Mouse (Mus musculus) neural tube, embryonic 13.5 days (tissue): ENCODE data around the gene Dmrtb1. TPM values are rescaled to one million over a fixed set of nuclear protein-coding genes. Genes with fewer than 3 reads are reported as not detected.

ENCODE experiments used
- ATAC-seq: fragments of 200-750 bp; cut with Nextera tagmentation; 2 replicates; pipeline ENCODE4 v1.8.0; 2017; ENCODE audit warnings: low read depth, mild to moderate bottlenecking, moderate TSS enrichment, moderate library complexity
- H3K27ac ChIP-seq: fragments of 300-500 bp; sonication (generic); replicated peaks from 2 replicates; pipeline ENCODE4 v1.5.1; 2015; ENCODE audit warnings: moderate library complexity, mild to moderate bottlenecking, inconsistent platforms
- H3K27me3 ChIP-seq: fragments of 300-500 bp; sonication (generic); 2 replicates; pipeline ENCODE4 v1.6.1; 2015; ENCODE audit warnings: mild to moderate bottlenecking, inconsistent platforms
- H3K36me3 ChIP-seq: fragments of 300-500 bp; sonication (generic); 2 replicates; pipeline ENCODE4 v1.6.1; 2015; ENCODE audit warnings: mild to moderate bottlenecking, inconsistent platforms
- H3K4me1 ChIP-seq: fragments of 300-500 bp; sonication (generic); replicated peaks from 2 replicates; pipeline ENCODE4 v1.6.1; 2015; ENCODE audit warnings: inconsistent platforms
- H3K4me2 ChIP-seq: fragments of 300-500 bp; sonication (generic); 2 replicates; pipeline ENCODE4 v1.6.1; 2015; ENCODE audit warnings: inconsistent platforms, mild to moderate bottlenecking, moderate library complexity
- H3K4me3 ChIP-seq: fragments of 300-500 bp; sonication (generic); 2 replicates; pipeline ENCODE4 v1.5.1; 2015; ENCODE audit warnings: mild to moderate bottlenecking, inconsistent platforms
- H3K9ac ChIP-seq: fragments of 300-500 bp; sonication (generic); 2 replicates; pipeline ENCODE4 v1.6.1; 2015; ENCODE audit warnings: moderate library complexity, mild to moderate bottlenecking, inconsistent platforms
- H3K9me3 ChIP-seq: fragments of 300-500 bp; sonication (generic); 2 replicates; pipeline ENCODE4 v1.6.1; 2016; ENCODE audit warnings: inconsistent platforms
- WGBS: fragments of 180-500 bp; shearing (Covaris S2); methylation state at CpG from one replicate; pipeline ENCODE4 v1.1.7; 2015; 5-methylcytosine and 5-hydroxymethylcytosine counted together
- microRNA-seq: library from miRNA; unstranded; fragments of <30 nt; microRNA quantifications from one replicate; pipeline ENCODE4, GENCODE M21; 2016
- polyA plus RNA-seq: library from polyadenylated mRNA; unstranded; fragments of >200 nt; fragmentation: Nextera tagmentation; extraction: Ambion mirVana; gene quantifications from 2 replicates; pipeline ENCODE4 v1.2.1, GENCODE M21; 2015

Gene Dmrtb1
- polyA plus RNA-seq, 1 experiment from 2014 or later: 14.5 TPM

DNA sequence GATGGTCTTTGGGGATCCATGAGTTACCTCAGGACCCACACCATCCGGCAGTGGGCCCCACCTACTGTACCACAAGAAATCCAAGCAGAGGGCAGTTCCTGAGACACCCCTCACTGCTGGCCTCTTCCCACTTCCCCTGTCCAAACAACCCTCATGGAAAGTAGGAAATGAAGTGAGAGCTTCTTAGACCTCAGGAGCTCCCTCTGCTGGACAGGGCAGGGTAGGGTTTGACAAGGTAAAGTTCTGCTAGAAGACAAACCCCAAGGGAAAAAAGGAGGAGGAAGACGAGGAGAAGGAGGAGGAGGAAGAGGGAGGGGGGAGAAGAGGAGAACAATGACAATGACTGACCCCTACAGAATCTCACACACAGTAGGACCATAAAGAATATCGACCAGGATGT, 46.4 kb downstream of the Dmrtb1 start:
- WGBS: 60% methylated on average over 3 of the region's 3 CpGs
- no peaks in the 10 kb centered on the region for H3K36me3 ChIP-seq
- H3K27ac ChIP-seq: no peak overlapping the region
- H3K4me1 ChIP-seq: peaks cover 19% of the 10 kb centered on the region
- no peak for ATAC-seq
- no peaks in the 10 kb centered on the region for H3K27me3 ChIP-seq
- H3K4me3 ChIP-seq: no peak overlapping the region
- H3K9me3 ChIP-seq: no peaks in the 10 kb centered on the region
- H3K4me2 ChIP-seq: no peak overlapping the region
- no peak overlapping the region for H3K9ac ChIP-seq

DNA sequence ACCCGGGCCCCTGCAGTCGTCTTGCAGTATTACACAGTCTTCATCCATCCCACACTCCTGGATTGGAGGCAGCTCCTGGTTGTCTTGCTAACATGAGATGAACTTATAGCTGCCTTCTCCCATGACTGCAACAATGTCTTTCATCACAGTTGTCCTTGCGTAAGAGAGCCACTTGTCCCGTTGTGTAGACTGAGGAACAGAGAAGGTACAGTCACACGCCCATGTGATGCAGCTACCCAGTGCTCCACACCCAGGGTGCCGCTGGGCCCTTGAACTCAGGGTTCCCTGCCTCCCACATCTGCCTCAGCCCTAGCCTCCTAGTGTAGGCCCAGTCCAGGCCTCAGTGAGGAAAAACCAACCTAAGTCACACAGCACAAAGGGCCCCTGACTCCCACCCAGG, 47.9 kb downstream of the Dmrtb1 start:
- Histone ChIP-seq H3K9me3 (no peaks in the 10 kb centered on the region), H3K27me3 (no peaks in the 10 kb centered on the region), H3K4me3 (no peak overlapping the region), H3K27ac (no peak overlapping the region), H3K36me3 (no peaks in the 10 kb centered on the region), H3K9ac (no peak overlapping the region), H3K4me1 (peaks cover 19% of the 10 kb centered on the region), H3K4me2 (no peak overlapping the region)
- 73% methylated on average over 6 of the region's 6 CpGs for WGBS
- no peak for ATAC-seq

DNA sequence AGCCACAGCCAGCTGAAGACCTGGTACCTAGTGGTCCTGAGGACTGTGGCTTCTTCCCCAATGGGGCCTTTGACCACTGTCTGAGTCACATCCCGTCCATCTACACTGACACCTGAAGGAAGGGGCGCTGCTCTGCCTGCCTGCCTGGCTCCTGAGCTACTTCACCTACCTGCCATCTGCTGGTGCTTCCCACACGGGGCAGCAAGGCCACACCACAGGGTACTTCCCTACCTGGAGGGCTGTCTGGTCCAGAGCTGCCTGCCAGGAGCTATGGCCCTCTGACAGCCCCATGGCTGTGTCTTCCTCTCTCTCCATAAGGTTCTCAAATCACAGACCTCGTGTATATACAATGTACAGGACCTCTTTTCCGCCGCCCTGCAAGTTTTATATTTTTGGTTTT, 49.4 kb downstream of the Dmrtb1 start:
- Histone ChIP-seq H3K27me3 (no peaks in the 10 kb centered on the region), H3K4me2 (no peak overlapping the region), H3K36me3 (no peaks in the 10 kb centered on the region), H3K9me3 (no peaks in the 10 kb centered on the region), H3K27ac (no peak overlapping the region), H3K9ac (no peak overlapping the region), H3K4me1 (peaks cover 19% of the 10 kb centered on the region), H3K4me3 (no peak overlapping the region)
- no peak for ATAC-seq
- 77% methylated on average over 6 of the region's 6 CpGs for WGBS

DNA sequence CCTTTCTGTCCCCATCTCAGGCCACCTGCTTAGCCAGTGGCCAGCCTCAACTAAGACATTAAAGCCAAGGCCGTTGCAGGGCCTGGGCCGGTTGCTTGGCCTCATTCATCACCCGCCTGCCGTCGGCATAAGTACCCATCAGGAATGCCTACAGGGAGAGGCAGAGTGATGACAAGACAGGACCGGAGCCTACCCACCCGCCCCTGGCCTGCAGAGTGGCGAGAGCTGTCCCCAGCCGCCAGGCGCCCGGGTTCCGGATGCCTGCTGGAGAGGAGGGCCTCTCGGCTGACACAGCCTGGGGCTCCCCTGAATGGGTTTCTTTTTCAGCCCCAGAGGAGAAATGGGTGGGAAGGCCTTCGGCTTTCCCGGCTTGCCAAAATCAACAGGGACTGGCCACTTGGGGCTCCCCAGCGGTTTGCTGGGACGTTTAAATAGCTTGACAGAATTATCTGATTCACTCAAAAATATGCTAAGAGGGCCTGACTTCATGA, 55.1 kb downstream of the Dmrtb1 start:
- Histone ChIP-seq H3K9ac (no peak overlapping the region), H3K4me1 (peaks cover 30% of the 10 kb centered on the region), H3K4me3 (no peak overlapping the region), H3K9me3 (no peaks in the 10 kb centered on the region), H3K27me3 (no peaks in the 10 kb centered on the region), H3K27ac (no peak overlapping the region), H3K4me2 (no peak overlapping the region), H3K36me3 (no peaks in the 10 kb centered on the region)
- no peak for ATAC-seq
- 48% methylated on average over 17 of the region's 17 CpGs for whole genome bisulfite sequencing

DNA sequence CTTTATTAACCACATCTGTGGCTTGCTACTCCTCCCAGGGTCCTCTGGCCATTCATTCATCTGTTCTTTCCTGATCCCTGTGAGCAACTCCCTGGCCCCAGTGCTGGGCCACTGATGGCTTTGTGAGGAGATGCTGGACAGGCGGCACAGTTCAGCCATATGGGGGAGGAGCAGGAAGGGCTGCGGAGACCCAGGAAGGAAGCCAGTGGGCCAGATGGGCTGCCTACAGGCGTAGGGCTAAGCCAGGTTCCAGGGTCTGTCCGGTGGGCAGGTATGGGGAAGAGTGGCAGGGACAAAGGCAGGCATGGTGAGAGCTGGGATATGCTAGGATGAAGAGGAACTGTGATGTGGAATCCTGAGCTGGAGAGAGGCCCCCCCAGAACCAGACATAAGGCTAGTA, 55.8 kb downstream of the Dmrtb1 start:
- 78% methylated on average over 4 of the region's 4 CpGs for WGBS
- Histone ChIP-seq H3K27ac (no peak overlapping the region), H3K4me1 (peaks cover 35% of the 10 kb centered on the region), H3K9ac (no peak overlapping the region), H3K36me3 (no peaks in the 10 kb centered on the region), H3K27me3 (no peaks in the 10 kb centered on the region), H3K4me3 (no peak overlapping the region), H3K9me3 (no peaks in the 10 kb centered on the region), H3K4me2 (no peak overlapping the region)
- ATAC-seq: no peak

Small RNAs within 50 kb of the gene (microRNA-seq; reads per million reads assigned to microRNA genes)
- gene Gm25123: not detected

Other genes starting within 250 kb of the Dmrtb1 start
- 2.7 and 3.7 TPM in 2 replicates for gene Glis1, start 249.6 kb downstream of the Dmrtb1 start, polyA plus RNA-seq
- 51.2 and 54.3 TPM in 2 replicates for gene Lrp8, start 118.0 kb upstream of the Dmrtb1 start, polyA plus RNA-seq
- gene Magoh, start 195.5 kb upstream of the Dmrtb1 start, polyA plus RNA-seq: 146 and 149 TPM in 2 replicates
- 99.1 and 99.6 TPM in 2 replicates for gene 0610037L13Rik, start 205.6 kb upstream of the Dmrtb1 start, polyA plus RNA-seq
- 21.3 and 22.7 TPM in 2 replicates for gene Cpt2, start 239.4 kb upstream of the Dmrtb1 start, polyA plus RNA-seq